Mouse (Mus musculus): ENCODE data around the gene Acot7. TPM values are rescaled to one million over a fixed set of nuclear protein-coding genes. Genes with fewer than 3 reads are reported as not detected.

Gene Acot7
- total RNA-seq, 1 experiment from 2014 or later, result 34.6 TPM

GRCm38 (mm10) chr4:152179946-152180660, 2.2 kb downstream of the Acot7 start:
- DNase-seq, result no peak

GRCm38 (mm10) chr4:152182205-152182604, 4.3 kb downstream of the Acot7 start:
- DNase-seq, result no peak

- no peak for DNase-seq
These were observed 6.6 kb downstream of the Acot7 start for GRCm38 (mm10) chr4:152184353-152185035.

GRCm38 (mm10) chr4:152185137-152185509, 7.2 kb downstream of the Acot7 start:
- DNase-seq, result no peak

- DNase-seq, result no peak
These were observed 7.7 kb downstream of the Acot7 start for GRCm38 (mm10) chr4:152185510-152186204.

GRCm38 (mm10) chr4:152186205-152187082, 8.5 kb downstream of the Acot7 start:
- no peak for DNase-seq

GRCm38 (mm10) chr4:152187142-152187541, 9.2 kb downstream of the Acot7 start:
- DNase-seq, result no peak

GRCm38 (mm10) chr4:152188651-152189050, 10.7 kb downstream of the Acot7 start:
- no peak for DNase-seq

- DNase-seq, result no peak
These were observed 11.1 kb downstream of the Acot7 start for GRCm38 (mm10) chr4:152189071-152189470.

GRCm38 (mm10) chr4:152189691-152190090, 11.8 kb downstream of the Acot7 start:
- DNase-seq, result no peak

- DNase-seq, result no peak
These were observed 12.2 kb downstream of the Acot7 start for GRCm38 (mm10) chr4:152190096-152190653.

- no peak for DNase-seq
These were observed 12.8 kb downstream of the Acot7 start for GRCm38 (mm10) chr4:152190701-152191100.

GRCm38 (mm10) chr4:152192569-152192968, 14.6 kb downstream of the Acot7 start:
- no peak for DNase-seq

- DNase-seq, result no peak
These were observed 16.7 kb downstream of the Acot7 start for GRCm38 (mm10) chr4:152194476-152195175.

- DNase-seq, result no peak
These were observed 18.3 kb downstream of the Acot7 start for GRCm38 (mm10) chr4:152196276-152196675.

- no peak for DNase-seq
These were observed 19.6 kb downstream of the Acot7 start for GRCm38 (mm10) chr4:152197545-152197944.

GRCm38 (mm10) chr4:152199617-152200016, 21.7 kb downstream of the Acot7 start:
- no peak for DNase-seq

GRCm38 (mm10) chr4:152201492-152201891, 23.6 kb downstream of the Acot7 start:
- DNase-seq, result no peak

GRCm38 (mm10) chr4:152202418-152202817, 24.5 kb downstream of the Acot7 start:
- DNase-seq, result no peak

GRCm38 (mm10) chr4:152202905-152203304, 25.0 kb downstream of the Acot7 start:
- DNase-seq, result no peak

- DNase-seq, result no peak
These were observed 26.7 kb downstream of the Acot7 start for GRCm38 (mm10) chr4:152204663-152205062.
